Mouse (Mus musculus): ENCODE measurements at regions not wholly inside any gene's neighbourhood (a gene's known extent, or its start where the extent isn't known, plus 50 kb on each side); places are given as distances from the start of the nearest gene placed in this dataset.

DNA sequence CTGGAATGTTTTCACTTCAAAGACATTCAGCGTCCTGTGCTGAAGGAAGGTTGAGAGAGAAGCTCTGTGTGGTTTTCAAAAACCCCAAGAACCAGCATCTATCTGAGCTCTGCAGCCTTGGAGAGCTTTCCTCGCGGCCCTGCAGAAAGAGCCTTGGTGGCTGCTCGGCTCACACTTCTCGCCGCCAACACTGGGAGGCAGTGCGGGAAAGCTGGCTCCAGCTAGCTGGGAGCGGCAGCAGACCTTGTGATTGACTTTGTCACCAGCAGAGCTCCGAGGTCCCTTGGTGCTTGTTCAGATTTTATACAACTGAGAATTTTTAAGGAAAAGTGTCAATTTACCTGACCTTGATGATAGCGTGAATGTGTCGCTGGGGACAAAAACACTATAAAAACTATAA lies 299.4 kb downstream of the Nkx6-1 start:
- TF ChIP-seq POLR2A (IDR thresholded peaks at IDR 0.05; ENCODE audit: extremely low read depth, insufficient read depth, low read length), result no peak
- peak; percentile 40; the same call in 1 of the 2 replicates for TF ChIP-seq CTCF (IDR thresholded peaks at IDR 0.05; ENCODE audit: extremely low read depth, insufficient read depth, low read length)
